Mouse (Mus musculus) lung, adult 2 months (tissue): ENCODE data around the gene Pip4k2b.

Experiments used
- CTCF ChIP-seq: fragments of 200-500 bp; IDR thresholded peaks from 2 replicates; pipeline ENCODE4 v1.5.1; 2011; ENCODE audit warnings: mild to moderate bottlenecking, low read length, control low read depth; ENCODE audit not compliant: insufficient read depth
- POLR2A ChIP-seq: fragments of 200-500 bp; IDR thresholded peaks from 2 replicates; pipeline ENCODE4 v1.6.1; 2011; ENCODE audit warnings: low read depth, mild to moderate bottlenecking, control low read depth, low read length, borderline replicate concordance; ENCODE audit errors: extremely low read depth

DNA sequence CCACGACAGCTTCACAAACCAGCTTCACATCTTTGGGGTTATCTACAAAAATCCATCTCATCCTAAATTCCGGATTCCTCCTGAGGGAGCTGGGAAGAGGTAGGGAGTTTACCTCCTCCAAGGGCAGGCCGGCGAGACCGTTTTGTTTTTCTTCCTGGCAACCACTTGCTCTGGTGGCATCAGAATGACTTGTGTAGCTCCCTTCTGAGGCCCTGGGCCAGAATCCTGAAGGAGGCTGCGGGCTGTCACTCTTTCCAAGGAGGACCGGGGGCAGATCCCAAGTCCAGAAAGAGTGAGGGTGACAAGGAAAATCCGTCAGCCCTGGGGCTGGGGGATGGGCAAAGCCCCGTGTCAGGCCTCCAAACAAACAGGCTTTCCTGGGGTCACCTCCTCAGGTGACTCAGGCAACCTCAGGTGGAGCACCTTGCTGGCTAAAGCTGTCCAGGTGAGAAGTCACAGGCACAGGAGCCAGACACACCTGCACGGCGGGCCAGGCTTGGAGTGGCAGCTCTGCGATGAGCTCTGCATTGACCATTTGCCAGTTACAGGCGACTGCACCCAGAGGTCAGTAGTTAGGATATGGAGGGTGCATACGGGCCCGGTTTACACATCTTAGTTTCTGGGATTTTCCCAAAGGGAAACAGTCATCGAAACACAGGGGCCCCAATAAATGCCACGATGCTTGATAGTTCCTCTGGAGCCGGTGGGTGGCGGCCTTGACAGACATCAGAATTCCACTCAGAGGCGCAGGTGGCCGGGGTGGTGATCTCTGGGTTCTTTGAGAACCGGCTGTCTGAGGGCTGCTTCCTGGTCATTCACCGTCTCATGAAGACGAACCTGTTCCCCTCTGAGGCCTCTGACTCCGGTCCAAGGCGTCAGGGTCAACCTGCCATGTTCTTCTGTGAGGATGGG lies 26.9 kb downstream of the Pip4k2b start:
- TF ChIP-seq POLR2A = no peak
- TF ChIP-seq CTCF = no peak
